Mouse (Mus musculus) limb, embryonic 15.5 days (tissue): Measurements from ENCODE around the gene Fam110a. TPM values are rescaled to one million over a fixed set of nuclear protein-coding genes. Genes with fewer than 3 reads are reported as not detected.
A peak's percentile ranks its signal among the peaks of the same experiment; 100 is the strongest.

Experiments used
- ATAC-seq: fragments of 200-750 bp; cut with Nextera tagmentation; 2 replicates; pipeline ENCODE4 v1.8.0; 2017; ENCODE audit warnings: low read depth, moderate TSS enrichment; ENCODE audit not compliant: insufficient number of reproducible peaks, low FRiP score, low TSS enrichment
- H3K27ac ChIP-seq: fragments of 300-500 bp; sonication (generic); 2 replicates; pipeline ENCODE4 v1.5.1; 2015; ENCODE audit warnings: moderate library complexity, mild to moderate bottlenecking, inconsistent platforms
- H3K27me3 ChIP-seq: fragments of 300-500 bp; sonication (generic); 2 replicates; pipeline ENCODE4 v1.6.1; 2015; ENCODE audit warnings: inconsistent platforms
- H3K36me3 ChIP-seq: fragments of 300-500 bp; sonication (generic); 2 replicates; pipeline ENCODE4 v1.6.1; 2015; ENCODE audit warnings: inconsistent platforms
- H3K4me1 ChIP-seq: fragments of 300-500 bp; sonication (generic); 2 replicates; pipeline ENCODE4 v1.6.1; 2015; ENCODE audit warnings: inconsistent platforms
- H3K4me2 ChIP-seq: fragments of 300-500 bp; sonication (generic); 2 replicates; pipeline ENCODE4 v1.6.1; 2015; ENCODE audit warnings: mild to moderate bottlenecking, inconsistent platforms
- H3K4me3 ChIP-seq: fragments of 300-500 bp; sonication (generic); 2 replicates; pipeline ENCODE4 v1.5.1; 2015; ENCODE audit warnings: mild to moderate bottlenecking, inconsistent platforms
- H3K9ac ChIP-seq: fragments of 300-500 bp; sonication (generic); 2 replicates; pipeline ENCODE4 v1.6.1; 2015; ENCODE audit warnings: inconsistent platforms
- H3K9me3 ChIP-seq: fragments of 300-500 bp; sonication (generic); 2 replicates; pipeline ENCODE4 v1.6.1; 2016; ENCODE audit warnings: inconsistent platforms
- WGBS: fragments of 180-500 bp; shearing (Covaris S2); methylation state at CpG from one replicate; pipeline ENCODE4 v1.1.7; 2015; 5-methylcytosine and 5-hydroxymethylcytosine counted together
- polyA plus RNA-seq: library from polyadenylated mRNA; unstranded; fragments of >200 nt; fragmentation: Nextera tagmentation; extraction: Ambion mirVana; gene quantifications from 2 replicates; pipeline ENCODE4 v1.2.1, GENCODE M21; 2015

Gene Fam110a
- polyA plus RNA-seq, 1 experiment from 2014 or later, result 23.3 TPM

- Histone ChIP-seq H3K4me2 (peak within 1 kb of the TSS; percentile 32), H3K4me3 (peak within 1 kb of the TSS; percentile 14; the same call in 1 of the 2 replicates), H3K27me3 (peaks cover 71% of the 10 kb centered on the region), H3K36me3 (no peaks in the 10 kb centered on the region), H3K9me3 (no peaks in the 10 kb centered on the region), H3K27ac (no peak within 1 kb of the TSS), H3K9ac (no peak within 1 kb of the TSS), H3K4me1 (peaks cover 23% of the 10 kb centered on the region)
- 8% methylated on average over 35 of the region's 35 CpGs for WGBS
- ATAC-seq, result no peak
Measured at GRCm38 (mm10) chr2:151996229-151997189, 16.5 kb upstream of the Fam110a start, which contains the start of gene Slc52a3. Gene Slc52a3, plus strand, starts transcription at chr2:151996511.

DNA sequence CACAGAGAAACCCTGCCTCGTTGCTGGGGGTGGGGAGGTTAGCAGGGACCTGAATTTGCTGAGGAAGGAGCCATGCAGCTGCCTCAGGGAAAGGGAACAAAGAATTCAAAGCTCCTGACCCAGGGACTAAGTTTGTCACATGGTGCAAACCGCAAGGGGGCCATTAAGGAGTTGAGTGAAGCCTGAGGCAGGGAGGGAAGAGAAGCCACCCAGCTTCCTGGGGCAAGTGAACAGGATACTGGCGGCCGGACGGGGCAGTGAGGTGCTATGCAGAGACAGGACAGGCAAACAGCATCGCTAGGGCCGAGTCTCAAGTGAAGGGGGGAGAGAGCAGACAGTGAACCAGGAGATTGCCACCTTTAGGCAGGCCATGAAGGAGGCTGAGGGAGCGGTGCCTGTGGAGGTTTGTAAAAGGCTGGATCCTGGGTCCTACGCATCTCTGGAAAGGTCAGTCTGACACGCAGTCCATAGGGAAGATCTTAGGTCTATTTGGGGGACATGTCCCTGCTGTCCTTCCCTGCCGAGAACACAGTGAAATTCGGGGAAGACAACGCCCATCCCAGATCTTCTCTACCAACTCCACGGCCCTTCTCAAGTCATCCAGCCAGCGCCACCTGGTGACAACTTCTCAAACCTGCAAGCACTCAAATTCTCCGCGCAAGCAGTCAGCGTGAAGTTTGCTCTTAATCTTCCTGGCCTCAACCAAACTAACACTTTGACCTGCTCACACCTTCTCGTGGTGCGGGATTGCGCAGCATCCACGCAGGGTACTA lies 14.5 kb upstream of the Fam110a start:
- H3K4me2 ChIP-seq, result peak overlapping the region; percentile 46
- H3K9ac ChIP-seq, result no peak overlapping the region
- no peak overlapping the region for H3K27ac ChIP-seq
- no peaks in the 10 kb centered on the region for H3K9me3 ChIP-seq
- H3K4me3 ChIP-seq, result no peak overlapping the region; the same call in 1 of the 2 replicates
- H3K27me3 ChIP-seq, result peaks cover 52% of the 10 kb centered on the region
- no peak for ATAC-seq
- WGBS, result 7% methylated on average over 22 of the region's 22 CpGs
- peaks cover 17% of the 10 kb centered on the region for H3K4me1 ChIP-seq
- no peaks in the 10 kb centered on the region for H3K36me3 ChIP-seq

DNA sequence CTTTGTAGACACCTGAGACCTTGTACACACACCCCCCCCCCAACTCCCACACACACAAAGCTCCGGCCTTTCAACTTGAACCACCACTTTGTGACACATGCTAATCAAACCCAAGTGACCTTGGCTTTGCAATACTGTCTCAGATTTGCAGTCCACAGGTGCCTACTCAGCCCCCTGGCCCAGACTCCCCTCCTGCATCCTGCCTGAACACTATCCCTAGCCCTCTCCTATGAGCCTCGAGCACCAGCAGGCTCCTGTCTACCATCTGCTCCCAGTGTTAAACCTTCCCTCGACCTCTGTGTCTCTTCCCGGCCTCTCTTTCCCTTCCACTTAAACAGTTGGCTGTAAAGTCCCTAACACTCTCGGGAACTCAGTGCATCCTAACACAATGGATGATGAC lies 11.4 kb upstream of the Fam110a start:
- Histone ChIP-seq H3K9ac (no peak overlapping the region), H3K4me2 (no peak overlapping the region), H3K27ac (no peak overlapping the region), H3K4me1 (peaks cover 12% of the 10 kb centered on the region), H3K4me3 (no peak overlapping the region), H3K9me3 (no peaks in the 10 kb centered on the region), H3K36me3 (no peaks in the 10 kb centered on the region), H3K27me3 (peaks cover 26% of the 10 kb centered on the region)
- WGBS, result 40% methylated on average over 5 of the region's 5 CpGs
- no peak for ATAC-seq

- Histone ChIP-seq H3K36me3 (no peaks in the 10 kb centered on the region), H3K27me3 (peaks cover 22% of the 10 kb centered on the region), H3K9me3 (no peaks in the 10 kb centered on the region), H3K9ac (no peak overlapping the region), H3K27ac (no peak overlapping the region), H3K4me2 (no peak overlapping the region), H3K4me3 (no peak overlapping the region), H3K4me1 (peaks cover 10% of the 10 kb centered on the region)
- ATAC-seq, result no peak
- WGBS, result 9% methylated on average over 1 of the region's 1 CpGs
Measured at GRCm38 (mm10) chr2:151990985-151991394, 11.0 kb upstream of the Fam110a start.

DNA sequence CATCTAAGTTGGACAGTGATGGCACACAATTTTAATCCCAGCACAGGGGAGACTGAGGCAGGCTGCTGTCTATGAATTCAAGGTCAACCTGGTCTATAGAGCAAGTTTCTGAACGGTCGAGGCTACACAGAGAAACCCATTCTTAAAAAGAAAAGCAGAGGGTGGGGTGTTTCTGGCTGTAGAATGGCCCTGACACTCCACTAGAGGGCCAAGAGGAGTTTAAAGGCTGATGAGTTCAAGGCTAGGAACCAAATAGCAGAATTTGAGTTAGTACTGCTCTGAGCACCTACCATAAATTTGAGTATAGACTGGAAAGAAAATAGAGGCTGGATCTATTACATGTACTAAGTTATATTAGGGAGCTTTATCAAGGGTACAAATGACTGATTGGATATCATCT lies 9.0 kb upstream of the Fam110a start:
- H3K9me3 ChIP-seq, result no peaks in the 10 kb centered on the region
- H3K36me3 ChIP-seq, result no peaks in the 10 kb centered on the region
- no peak overlapping the region for H3K9ac ChIP-seq
- no peak overlapping the region for H3K27ac ChIP-seq
- H3K4me3 ChIP-seq, result no peak overlapping the region
- peaks cover 6% of the 10 kb centered on the region; the same call in 1 of the 2 replicates for H3K27me3 ChIP-seq
- WGBS, result 73% methylated on average over 2 of the region's 2 CpGs
- H3K4me1 ChIP-seq, result peaks cover 3% of the 10 kb centered on the region; the same call in 1 of the 2 replicates
- H3K4me2 ChIP-seq, result no peak overlapping the region
- no peak for ATAC-seq

DNA sequence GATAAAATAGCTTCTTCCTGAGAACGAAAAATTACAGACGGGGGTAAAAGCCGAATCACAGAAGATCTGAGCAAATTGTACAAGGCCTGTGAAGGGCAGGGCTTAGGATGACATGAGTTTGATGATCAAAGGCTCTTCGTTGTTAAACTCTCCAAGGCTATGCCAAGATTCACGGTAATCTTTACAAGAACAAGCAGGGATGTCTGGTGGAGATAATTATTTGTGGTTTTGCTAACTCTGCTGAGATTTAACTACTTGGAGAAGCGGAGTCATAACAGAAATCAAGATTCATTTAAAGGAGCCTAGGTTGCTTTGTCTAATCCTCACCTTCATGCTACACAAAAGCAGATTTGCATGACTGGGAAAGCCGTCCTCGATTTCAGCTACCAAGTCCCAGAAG lies 6.9 kb upstream of the Fam110a start:
- no peaks in the 10 kb centered on the region for H3K36me3 ChIP-seq
- no peak overlapping the region for H3K9ac ChIP-seq
- 67% methylated on average over 8 of the region's 8 CpGs for WGBS
- H3K4me3 ChIP-seq, result no peak overlapping the region
- no peak overlapping the region for H3K4me2 ChIP-seq
- H3K9me3 ChIP-seq, result no peaks in the 10 kb centered on the region
- peaks cover 4% of the 10 kb centered on the region; the same call in 1 of the 2 replicates for H3K4me1 ChIP-seq
- no peaks in the 10 kb centered on the region for H3K27me3 ChIP-seq
- no peak overlapping the region for H3K27ac ChIP-seq
- ATAC-seq, result no peak

GRCm38 (mm10) chr2:151985426-151986172 lies 5.6 kb upstream of the Fam110a start:
- Histone ChIP-seq H3K27ac (no peak overlapping the region), H3K4me3 (no peak overlapping the region), H3K4me2 (no peak overlapping the region), H3K4me1 (peaks cover 4% of the 10 kb centered on the region; the same call in 1 of the 2 replicates), H3K36me3 (no peaks in the 10 kb centered on the region), H3K9ac (no peak overlapping the region), H3K27me3 (no peaks in the 10 kb centered on the region), H3K9me3 (no peaks in the 10 kb centered on the region)
- WGBS, result 59% methylated on average over 7 of the region's 7 CpGs
- ATAC-seq, result no peak

GRCm38 (mm10) chr2:151984019-151984418 lies 4.0 kb upstream of the Fam110a start:
- Histone ChIP-seq H3K27me3 (no peaks in the 10 kb centered on the region), H3K9ac (no peak overlapping the region), H3K4me2 (no peak overlapping the region), H3K9me3 (no peaks in the 10 kb centered on the region), H3K36me3 (no peaks in the 10 kb centered on the region), H3K27ac (no peak overlapping the region; the same call in 1 of the 2 replicates), H3K4me3 (no peak overlapping the region), H3K4me1 (peaks cover 17% of the 10 kb centered on the region)
- ATAC-seq, result no peak
- WGBS, result 41% methylated on average over 9 of the region's 9 CpGs

- Histone ChIP-seq H3K9ac (no peak overlapping the region), H3K4me1 (peaks cover 31% of the 10 kb centered on the region), H3K36me3 (no peaks in the 10 kb centered on the region), H3K9me3 (no peaks in the 10 kb centered on the region), H3K4me3 (no peak overlapping the region), H3K4me2 (no peak overlapping the region), H3K27me3 (no peaks in the 10 kb centered on the region), H3K27ac (no peak overlapping the region)
- no peak for ATAC-seq
Measured at GRCm38 (mm10) chr2:151982476-151982875, 2.5 kb upstream of the Fam110a start.

DNA sequence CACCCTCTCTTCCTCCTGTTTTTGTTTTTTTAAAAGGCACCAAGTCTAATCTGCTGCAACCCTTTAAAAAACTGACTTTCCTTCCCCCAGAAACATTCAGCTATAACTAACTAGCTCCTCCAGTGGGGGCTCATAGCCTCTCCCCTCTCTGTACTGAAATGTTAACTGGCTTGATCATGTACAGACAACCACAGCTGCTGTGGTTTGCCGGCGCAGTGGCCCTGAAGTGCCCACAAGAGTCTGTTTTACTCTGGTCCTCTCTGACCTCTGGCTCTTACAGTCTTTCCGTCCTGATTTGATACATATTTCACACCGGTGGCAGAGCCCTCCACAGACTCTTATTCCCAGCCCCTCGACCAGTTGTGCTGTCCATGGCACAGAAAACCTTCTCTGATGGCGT lies 1.2 kb upstream of the Fam110a start:
- ATAC-seq, result no peak
- Histone ChIP-seq H3K9ac (no peak overlapping the region), H3K36me3 (no peaks in the 10 kb centered on the region), H3K27ac (no peak overlapping the region), H3K4me2 (no peak overlapping the region), H3K4me3 (no peak overlapping the region), H3K27me3 (no peaks in the 10 kb centered on the region), H3K9me3 (no peaks in the 10 kb centered on the region), H3K4me1 (peaks cover 31% of the 10 kb centered on the region)
- 64% methylated on average over 6 of the region's 6 CpGs for WGBS

GRCm38 (mm10) chr2:151980355-151980693 lies 305 bp upstream of the Fam110a start:
- H3K9ac ChIP-seq, result 0 out of 2 replicates have a peak overlapping the region, but pooled peaks have one; percentile 51
- peak overlapping the region; percentile 29; the same call in 1 of the 2 replicates for H3K27ac ChIP-seq
- no peaks in the 10 kb centered on the region for H3K27me3 ChIP-seq
- no peaks in the 10 kb centered on the region for H3K9me3 ChIP-seq
- ATAC-seq, result no peak
- peak overlapping the region; percentile 84 for H3K4me2 ChIP-seq
- no peaks in the 10 kb centered on the region for H3K36me3 ChIP-seq
- peak overlapping the region; percentile 56 for H3K4me3 ChIP-seq
- 42% methylated on average over 3 of the region's 3 CpGs for WGBS
- peaks cover 31% of the 10 kb centered on the region for H3K4me1 ChIP-seq
